Mouse (Mus musculus) cortical plate, adult 2 months (tissue): ENCODE measurements around the gene Olfr187. TPM values are rescaled to one million over a fixed set of nuclear protein-coding genes. Genes with fewer than 3 reads are reported as not detected.
"Not testable (repeated sequence)": the region's sequence is repeated elsewhere in the genome, so short reads cannot be mapped to it uniquely, and the experiment has no call there.

Experiments
- H3K27ac ChIP-seq: fragments of 200-500 bp; 2 replicates; pipeline ENCODE4 v1.5.1; 2012; ENCODE audit warnings: low read length, control low read depth, inconsistent platforms; ENCODE audit not compliant: insufficient read depth
- H3K4me1 ChIP-seq: fragments of 200-500 bp; 2 replicates; pipeline ENCODE4 v1.6.1; 2011; ENCODE audit warnings: low read length; ENCODE audit not compliant: control insufficient read depth, insufficient read depth
- H3K4me3 ChIP-seq: fragments of 200-500 bp; 2 replicates; pipeline ENCODE4 v1.5.1; 2011; ENCODE audit warnings: mild to moderate bottlenecking, low read length, control low read depth; ENCODE audit not compliant: insufficient read depth
- CTCF ChIP-seq: fragments of 200-500 bp; IDR thresholded peaks from 2 replicates; pipeline ENCODE4 v1.5.1; 2011; ENCODE audit warnings: mild to moderate bottlenecking, control low read depth, low read length; ENCODE audit not compliant: insufficient read depth; ENCODE audit errors: extremely low read depth
- POLR2A ChIP-seq: fragments of 200-500 bp; IDR thresholded peaks from 2 replicates; pipeline ENCODE4 v1.6.1; 2011; ENCODE audit warnings: mild to moderate bottlenecking, low read length, control low read depth; ENCODE audit not compliant: insufficient read depth; ENCODE audit errors: extremely low read depth
- polyA plus RNA-seq: library from polyadenylated mRNA; depleted of rRNA; stranded (reverse); fragments of >200 nt; gene quantifications from 2 replicates; pipeline ENCODE4 v1.2.3, GENCODE M21; 2012; rRNA removed

Olfr187 gene
- polyA plus RNA-seq = not detected in 2 replicates

DNA sequence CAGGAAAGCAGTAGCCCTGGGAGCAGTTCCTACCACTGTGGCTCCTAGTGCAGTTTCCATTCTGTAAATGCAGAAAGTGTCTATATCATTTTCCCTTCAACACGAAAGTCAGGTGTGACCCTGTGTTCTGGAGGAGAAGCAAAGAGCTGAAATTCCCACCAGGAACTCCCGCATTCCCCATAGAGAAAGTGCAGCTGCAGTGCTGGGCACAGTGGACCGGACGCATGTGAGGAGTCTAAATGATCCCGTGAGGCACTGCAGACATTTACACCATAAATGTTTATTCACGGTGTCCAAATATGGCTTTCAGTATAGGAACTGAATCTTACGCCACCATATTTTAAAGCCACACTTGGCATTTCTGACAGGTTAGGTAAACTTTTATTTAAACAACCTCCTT lies at the start of gene Olfr187:
Gene Olfr187 (minus strand): TSS at position 58 of the 400 bp plus-strand sequence.
- H3K4me1 ChIP-seq = no peaks in the 10 kb centered on the region
- H3K4me3 ChIP-seq = no peak within 1 kb of the TSS
- TF ChIP-seq CTCF (no peak), POLR2A (no peak)
- H3K27ac ChIP-seq = no peak within 1 kb of the TSS

DNA sequence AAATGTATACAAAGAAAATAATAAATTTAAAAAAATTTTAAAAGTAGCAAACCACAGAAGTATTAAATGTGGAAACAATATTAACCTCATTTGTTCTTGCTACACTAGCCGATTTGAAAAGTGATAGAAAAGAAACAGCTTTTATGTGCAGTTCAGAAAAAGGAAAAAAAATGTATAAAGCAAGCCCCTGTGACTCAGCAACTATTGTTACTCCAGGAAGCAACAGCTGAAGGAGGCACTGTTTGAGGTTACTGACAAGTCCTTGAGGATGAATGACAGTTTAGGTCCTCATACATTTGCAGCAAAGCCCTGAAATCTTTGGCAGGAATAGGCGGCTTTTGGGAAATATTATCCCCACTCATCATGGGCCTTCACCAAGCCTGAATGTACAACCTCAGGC lies 41.5 kb upstream of the Olfr187 start:
- not testable (repeated sequence) for H3K27ac ChIP-seq, H3K4me1 ChIP-seq, H3K4me3 ChIP-seq

DNA sequence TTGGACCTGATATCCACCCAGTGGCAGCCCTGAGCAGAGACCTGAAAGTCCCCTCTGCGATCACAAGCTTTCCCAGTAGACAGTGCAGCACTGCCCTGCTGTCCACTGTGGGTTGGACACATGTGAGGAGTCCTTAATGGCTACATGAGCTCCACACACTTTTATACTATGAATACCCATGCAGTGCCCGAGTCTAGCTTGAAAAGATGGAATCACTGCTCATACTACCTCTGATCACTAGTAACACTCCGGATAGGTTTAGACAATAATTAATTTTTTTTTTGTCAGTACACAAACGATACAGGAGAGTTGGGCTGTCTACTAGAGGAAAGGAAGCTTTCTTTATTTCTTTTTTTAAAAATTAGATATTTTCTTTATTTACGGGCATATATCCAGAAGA lies 38.3 kb upstream of the Olfr187 start, which contains the start of gene Olfr190:
Gene Olfr190 (minus strand): TSS at position 101 of the 400 bp plus-strand sequence.
- no peak for TF ChIP-seq CTCF
- no peak for TF ChIP-seq POLR2A

DNA sequence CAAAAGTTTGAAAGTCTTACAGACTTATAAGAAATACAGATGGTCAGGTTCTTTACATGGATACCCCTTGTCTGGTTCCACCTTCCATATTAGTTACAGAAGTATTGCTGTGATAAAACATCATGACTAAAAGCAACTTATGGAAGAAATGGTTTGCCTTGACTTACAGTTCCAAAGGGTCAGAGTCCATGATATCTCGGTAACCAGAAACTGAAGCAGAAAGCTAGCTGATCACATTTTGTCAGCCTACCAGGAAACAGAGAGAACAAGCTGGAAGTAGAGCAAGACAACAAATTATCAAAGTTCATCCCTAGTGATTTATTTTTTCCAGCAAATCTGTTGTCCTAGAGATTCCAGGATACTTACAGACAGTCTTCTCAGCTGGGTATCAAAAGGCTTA lies 34.0 kb upstream of the Olfr187 start:
- Histone ChIP-seq H3K4me3 (no peak overlapping the region), H3K4me1 (no peaks in the 10 kb centered on the region), H3K27ac (no peak overlapping the region)
- TF ChIP-seq POLR2A = no peak
- no peak for TF ChIP-seq CTCF

More for the DNA sequence above, 38.3 kb upstream of the Olfr187 start, which contains the start of gene Olfr190:
- Histone ChIP-seq H3K27ac (no peak within 1 kb of the TSS), H3K4me3 (no peak within 1 kb of the TSS), H3K4me1 (no peaks in the 10 kb centered on the region)

DNA sequence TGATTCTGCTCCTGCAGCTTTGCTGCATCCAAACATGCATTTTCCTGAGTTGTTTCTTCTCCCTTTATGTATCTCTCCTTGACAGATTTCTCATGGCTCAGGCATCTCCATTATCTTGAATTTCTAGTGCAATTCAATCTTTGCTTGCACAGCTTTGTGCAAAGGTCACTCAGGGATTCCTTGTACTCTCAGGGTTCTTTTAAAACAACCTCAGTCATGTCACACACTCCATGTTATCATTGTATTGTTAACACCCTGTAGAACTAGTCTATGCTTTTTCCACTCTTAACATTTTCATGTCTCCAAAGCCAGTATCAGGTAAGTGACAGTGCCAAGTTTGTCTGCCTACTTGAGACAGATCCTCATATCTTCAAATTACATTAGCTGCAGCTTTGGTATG lies 32.2 kb upstream of the Olfr187 start:
- TF ChIP-seq CTCF = no peak
- TF ChIP-seq POLR2A = no peak
- H3K4me3 ChIP-seq = no peak overlapping the region
- H3K27ac ChIP-seq = no peak overlapping the region
- H3K4me1 ChIP-seq = no peaks in the 10 kb centered on the region

DNA sequence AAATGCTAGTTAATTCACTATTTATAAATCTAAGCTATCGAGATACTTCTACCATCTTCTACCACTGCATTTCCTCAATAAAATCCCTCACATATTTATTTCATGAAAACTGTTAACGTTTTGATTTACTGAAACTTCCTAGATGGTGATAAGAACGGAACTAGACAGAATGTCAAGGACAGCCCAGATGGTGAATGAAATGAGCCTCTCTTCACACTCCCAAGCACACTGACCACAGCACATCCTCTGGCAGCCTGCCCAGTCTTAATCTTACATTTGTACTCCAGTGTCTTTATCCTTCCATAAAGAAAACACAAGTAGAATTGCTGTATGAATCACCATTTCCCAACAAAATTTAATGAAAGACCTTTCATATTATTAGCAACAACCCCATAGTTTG lies 22.8 kb upstream of the Olfr187 start:
- H3K4me3 ChIP-seq, H3K4me1 ChIP-seq, H3K27ac ChIP-seq: not testable (repeated sequence)

DNA sequence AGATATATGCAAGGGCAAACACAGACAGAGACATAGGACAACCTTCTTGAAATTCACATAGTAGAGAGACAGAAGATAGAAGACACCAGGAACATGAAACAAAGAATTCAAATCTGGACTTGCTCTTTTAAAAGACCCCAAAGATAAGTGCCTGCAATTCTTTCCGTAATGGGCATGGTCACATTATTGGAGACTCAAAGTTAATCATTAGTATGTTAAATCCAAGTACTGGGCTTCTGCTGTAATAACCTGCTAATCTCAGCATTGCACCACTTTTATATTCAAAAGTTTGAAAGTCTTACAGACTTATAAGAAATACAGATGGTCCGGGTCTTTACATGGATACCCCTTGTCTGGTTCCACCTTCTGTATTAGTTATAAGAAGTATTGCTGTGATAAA lies 9.7 kb upstream of the Olfr187 start:
- H3K27ac ChIP-seq, H3K4me1 ChIP-seq: not testable (repeated sequence)

DNA sequence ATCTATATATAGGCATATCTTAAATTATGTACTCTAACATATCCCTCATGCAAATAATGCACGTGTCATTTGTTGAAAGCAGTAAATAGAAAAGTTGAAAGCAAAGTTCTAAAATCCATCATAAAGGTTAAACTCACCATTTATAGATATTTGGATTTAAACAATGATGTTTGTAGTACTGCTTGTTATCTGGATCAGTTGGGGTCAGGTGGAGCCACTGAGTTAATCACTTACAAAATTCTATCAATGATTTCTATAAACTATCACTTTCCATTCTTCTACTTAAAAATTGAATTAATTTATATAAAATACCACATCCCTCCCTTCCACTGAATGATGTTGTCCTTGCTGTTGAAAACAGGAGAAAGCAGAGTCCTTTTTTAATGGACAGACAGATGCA lies 9.3 kb upstream of the Olfr187 start:
- Histone ChIP-seq H3K4me3 (no peak overlapping the region), H3K27ac (no peak overlapping the region), H3K4me1 (no peaks in the 10 kb centered on the region)
- TF ChIP-seq POLR2A = no peak
- no peak for TF ChIP-seq CTCF

More for the DNA sequence above, 9.7 kb upstream of the Olfr187 start:
- H3K4me3 ChIP-seq = not testable (repeated sequence)

DNA sequence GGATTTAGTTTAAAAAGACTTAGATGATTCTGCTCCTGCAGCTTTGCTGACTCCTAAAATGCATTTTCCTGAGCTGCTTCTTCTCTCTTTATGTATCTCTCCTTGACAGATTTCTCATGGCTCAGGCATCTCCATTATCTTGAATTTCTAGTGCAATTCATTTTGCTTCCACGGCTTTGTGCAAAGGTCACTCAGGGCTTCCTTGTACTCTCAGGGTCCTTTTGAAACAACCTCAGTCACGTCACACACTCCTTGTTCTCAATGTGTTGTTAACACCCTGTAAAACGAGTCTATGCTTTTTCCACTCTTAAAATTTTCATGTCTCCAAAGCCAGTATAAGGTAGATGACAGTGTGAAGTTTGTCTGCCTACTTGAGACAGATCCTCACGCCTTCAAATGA lies 8.0 kb upstream of the Olfr187 start:
- TF ChIP-seq CTCF (no peak), POLR2A (no peak)
- no peak overlapping the region for H3K4me3 ChIP-seq
- H3K27ac ChIP-seq = no peak overlapping the region
- no peaks in the 10 kb centered on the region for H3K4me1 ChIP-seq

DNA sequence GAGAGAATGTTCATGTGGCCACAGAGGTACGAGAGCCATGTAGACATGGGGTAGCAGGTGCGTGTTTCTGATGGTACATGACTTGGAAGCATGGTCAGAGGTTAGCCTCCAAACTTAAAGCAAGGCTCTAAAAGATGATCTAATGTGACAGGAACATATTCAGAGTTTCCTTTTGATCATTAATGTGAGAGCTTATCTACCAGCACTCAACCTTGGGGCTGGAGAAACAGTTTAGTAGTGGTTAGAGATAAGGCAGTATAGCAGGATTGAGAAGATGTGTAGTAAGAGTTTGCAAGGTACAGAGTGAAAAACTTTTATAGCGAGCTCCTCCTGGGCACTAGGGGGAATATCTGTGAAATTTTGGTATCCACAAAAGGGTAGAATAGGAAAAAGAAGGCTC lies 6.3 kb upstream of the Olfr187 start:
- TF ChIP-seq POLR2A (no peak), CTCF (no peak)
- H3K4me3 ChIP-seq = no peak overlapping the region
- H3K4me1 ChIP-seq = no peaks in the 10 kb centered on the region
- no peak overlapping the region for H3K27ac ChIP-seq

DNA sequence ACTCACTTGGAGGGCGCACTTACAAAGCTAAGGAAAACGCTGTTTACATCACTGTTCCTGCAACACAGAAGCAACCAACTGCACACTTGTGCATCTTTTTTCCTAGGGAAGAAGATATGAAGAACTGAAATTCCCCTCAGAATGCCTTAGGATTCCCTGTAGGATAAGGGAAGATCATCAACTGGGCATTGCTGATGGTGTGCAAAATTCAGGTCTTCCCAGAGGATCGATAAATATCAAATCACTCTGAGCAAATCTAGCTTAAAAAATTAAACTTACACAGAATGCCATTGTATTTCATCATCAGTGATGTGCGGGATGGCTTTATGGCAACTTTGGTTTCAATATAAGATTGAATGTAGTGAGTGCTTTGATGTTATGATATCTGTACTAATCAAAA lies 9.4 kb downstream of the Olfr187 start, which contains the start of gene Olfr186:
Gene Olfr186 (minus strand): TSS at position 101 of the 400 bp plus-strand sequence.
- Histone ChIP-seq H3K27ac (no peak within 1 kb of the TSS), H3K4me3 (no peak within 1 kb of the TSS), H3K4me1 (no peaks in the 10 kb centered on the region)
- TF ChIP-seq CTCF (no peak), POLR2A (no peak)
